Mouse (Mus musculus): ENCODE data around the gene Arntl. TPM values are rescaled to one million over a fixed set of nuclear protein-coding genes. Genes with fewer than 3 reads are reported as not detected.
A peak's percentile ranks its signal among the peaks of the same experiment; 100 is the strongest.

The Arntl gene
- polyA plus RNA-seq, 1 experiment from 2014 or later: 6.7 TPM

DNA sequence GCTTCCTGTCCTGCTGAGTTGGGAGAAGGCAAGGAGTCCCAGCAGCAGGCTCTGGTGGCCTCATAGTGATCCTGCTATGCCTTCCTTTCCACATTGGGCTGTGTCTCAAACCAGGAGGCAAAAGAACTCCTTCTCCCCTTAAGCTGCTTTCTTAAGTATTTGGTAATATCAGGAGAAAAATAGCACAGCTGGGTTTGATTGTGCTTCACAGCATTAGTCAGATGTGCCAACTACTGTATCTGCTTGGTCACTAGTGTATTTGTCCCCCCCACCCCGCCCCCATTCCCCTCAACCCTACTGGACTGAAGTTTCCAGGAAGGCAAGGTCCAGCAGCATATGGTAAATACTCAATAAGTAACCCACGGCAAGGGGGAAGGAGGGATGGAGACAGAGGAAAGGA, 19.2 kb upstream of the Arntl start:
- no peaks in the 10 kb centered on the region for H3K4me1 ChIP-seq (replicated peaks)
- no peaks in the 10 kb centered on the region for H3K9me3 ChIP-seq (replicated peaks)
- H3K36me3 ChIP-seq (replicated peaks): no peaks in the 10 kb centered on the region
- H3K27ac ChIP-seq (replicated peaks): no peak overlapping the region
- 11% methylated on average over 2 of the region's 2 CpGs for WGBS (ENCODE audit: insufficient replicate concordance)
- no peak overlapping the region for H3K4me3 ChIP-seq (replicated peaks)
- no peaks in the 10 kb centered on the region for H3K27me3 ChIP-seq
- no peak overlapping the region for H3K9ac ChIP-seq
- no peak for ATAC-seq (ENCODE audit: insufficient read depth)
- H3K4me2 ChIP-seq: no peak overlapping the region

GRCm38 (mm10) chr7:113188566-113188965, 18.7 kb upstream of the Arntl start:
- Histone ChIP-seq H3K36me3 (replicated peaks) (no peaks in the 10 kb centered on the region), H3K4me1 (replicated peaks) (no peaks in the 10 kb centered on the region), H3K4me2 (no peak overlapping the region), H3K27ac (replicated peaks) (no peak overlapping the region), H3K27me3 (no peaks in the 10 kb centered on the region), H3K9ac (no peak overlapping the region), H3K9me3 (replicated peaks) (no peaks in the 10 kb centered on the region), H3K4me3 (replicated peaks) (no peak overlapping the region)
- no peak for ATAC-seq (ENCODE audit: insufficient read depth)
- WGBS (ENCODE audit: insufficient replicate concordance): 52% methylated on average over 9 of the region's 9 CpGs

GRCm38 (mm10) chr7:113191787-113192186, 15.5 kb upstream of the Arntl start:
- Histone ChIP-seq H3K9me3 (replicated peaks) (no peaks in the 10 kb centered on the region), H3K4me1 (replicated peaks) (no peaks in the 10 kb centered on the region), H3K4me3 (replicated peaks) (no peak overlapping the region), H3K9ac (no peak overlapping the region), H3K27ac (replicated peaks) (no peak overlapping the region), H3K4me2 (no peak overlapping the region), H3K27me3 (no peaks in the 10 kb centered on the region), H3K36me3 (replicated peaks) (no peaks in the 10 kb centered on the region)
- no peak for ATAC-seq (ENCODE audit: insufficient read depth)
- WGBS (ENCODE audit: insufficient replicate concordance): 25% methylated on average over 1 of the region's 1 CpGs

DNA sequence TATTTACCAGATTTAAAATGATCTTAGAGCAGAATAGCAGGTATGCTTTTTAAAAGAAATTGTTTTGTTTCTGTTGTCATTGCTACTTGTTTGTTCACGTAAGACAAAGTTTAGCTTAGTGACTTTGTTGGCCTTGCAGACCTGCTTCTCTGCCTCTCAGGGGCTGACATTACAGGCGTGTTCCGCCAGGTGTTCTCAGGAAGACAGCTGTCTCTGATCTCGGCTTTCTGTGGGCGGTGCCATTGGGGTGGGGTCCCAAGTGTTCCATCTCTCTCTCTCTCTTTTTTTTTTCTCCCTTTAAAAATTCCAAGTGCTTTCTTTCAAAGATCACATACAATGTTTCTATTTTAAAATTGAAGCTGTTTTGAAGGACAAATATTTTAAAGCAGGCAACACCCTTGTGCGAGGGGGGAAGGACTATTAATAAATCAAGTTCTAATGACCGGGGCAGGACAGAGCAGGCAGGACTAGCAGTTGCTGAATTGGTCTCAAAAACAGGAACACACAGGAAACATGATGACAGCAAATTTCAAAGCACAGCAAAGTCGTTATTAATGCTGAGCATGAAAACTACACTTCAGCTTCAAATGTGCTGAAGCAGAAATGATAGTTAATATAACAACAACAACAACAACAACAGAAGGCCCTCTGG, 14.4 kb upstream of the Arntl start:
- no peaks in the 10 kb centered on the region for H3K9me3 ChIP-seq (replicated peaks)
- H3K27ac ChIP-seq (replicated peaks): no peak overlapping the region
- no peak overlapping the region for H3K4me2 ChIP-seq
- peaks cover 8% of the 10 kb centered on the region for H3K4me1 ChIP-seq (replicated peaks)
- no peak overlapping the region for H3K4me3 ChIP-seq (replicated peaks)
- no peak overlapping the region for H3K9ac ChIP-seq
- WGBS (ENCODE audit: insufficient replicate concordance): 24% methylated on average over 8 of the region's 8 CpGs
- H3K27me3 ChIP-seq: no peaks in the 10 kb centered on the region
- no peaks in the 10 kb centered on the region for H3K36me3 ChIP-seq (replicated peaks)
- no peak for ATAC-seq (ENCODE audit: insufficient read depth)

- no peak overlapping the region for H3K4me3 ChIP-seq (replicated peaks)
- H3K27ac ChIP-seq (replicated peaks): no peak overlapping the region
- no peaks in the 10 kb centered on the region for H3K9me3 ChIP-seq (replicated peaks)
- H3K9ac ChIP-seq: no peak overlapping the region
- no peaks in the 10 kb centered on the region for H3K36me3 ChIP-seq (replicated peaks)
- H3K27me3 ChIP-seq: no peaks in the 10 kb centered on the region
- peaks cover 8% of the 10 kb centered on the region for H3K4me1 ChIP-seq (replicated peaks)
- H3K4me2 ChIP-seq: no peak overlapping the region
- ATAC-seq (ENCODE audit: insufficient read depth): no peak
Measured at GRCm38 (mm10) chr7:113193872-113194271, 13.4 kb upstream of the Arntl start.

GRCm38 (mm10) chr7:113195271-113195670, 12.0 kb upstream of the Arntl start:
- H3K4me3 ChIP-seq (replicated peaks): no peak overlapping the region
- no peaks in the 10 kb centered on the region; the same call in 1 of the 2 replicates for H3K27me3 ChIP-seq
- H3K36me3 ChIP-seq (replicated peaks): no peaks in the 10 kb centered on the region
- H3K9me3 ChIP-seq (replicated peaks): no peaks in the 10 kb centered on the region
- H3K27ac ChIP-seq (replicated peaks): no peak overlapping the region
- H3K9ac ChIP-seq: no peak overlapping the region
- H3K4me1 ChIP-seq (replicated peaks): peaks cover 8% of the 10 kb centered on the region
- WGBS (ENCODE audit: insufficient replicate concordance): 59% methylated on average over 2 of the region's 2 CpGs
- ATAC-seq (ENCODE audit: insufficient read depth): no peak
- H3K4me2 ChIP-seq: no peak overlapping the region

- H3K9me3 ChIP-seq (replicated peaks): no peaks in the 10 kb centered on the region
- H3K4me2 ChIP-seq: no peak overlapping the region
- H3K4me1 ChIP-seq (replicated peaks): peaks cover 8% of the 10 kb centered on the region
- H3K36me3 ChIP-seq (replicated peaks): no peaks in the 10 kb centered on the region
- WGBS (ENCODE audit: insufficient replicate concordance): 53% methylated on average over 3 of the region's 3 CpGs
- no peak overlapping the region for H3K9ac ChIP-seq
- no peak overlapping the region for H3K4me3 ChIP-seq (replicated peaks)
- no peak for ATAC-seq (ENCODE audit: insufficient read depth)
- no peak overlapping the region for H3K27ac ChIP-seq (replicated peaks)
- no peaks in the 10 kb centered on the region; the same call in 1 of the 2 replicates for H3K27me3 ChIP-seq
Measured at GRCm38 (mm10) chr7:113196171-113196570, 11.1 kb upstream of the Arntl start.

GRCm38 (mm10) chr7:113197161-113197775, 10.0 kb upstream of the Arntl start:
- Histone ChIP-seq H3K9ac (no peak overlapping the region), H3K4me1 (replicated peaks) (peaks cover 8% of the 10 kb centered on the region), H3K36me3 (replicated peaks) (no peaks in the 10 kb centered on the region), H3K27ac (replicated peaks) (no peak overlapping the region), H3K9me3 (replicated peaks) (no peaks in the 10 kb centered on the region), H3K4me2 (peak overlapping the region; percentile 32; the same call in 1 of the 2 replicates), H3K4me3 (replicated peaks) (no peak overlapping the region), H3K27me3 (peaks cover under 1% of the 10 kb centered on the region; the same call in 1 of the 2 replicates)
- WGBS (ENCODE audit: insufficient replicate concordance): 12% methylated on average over 10 of the region's 10 CpGs
- ATAC-seq (ENCODE audit: insufficient read depth): no peak

DNA sequence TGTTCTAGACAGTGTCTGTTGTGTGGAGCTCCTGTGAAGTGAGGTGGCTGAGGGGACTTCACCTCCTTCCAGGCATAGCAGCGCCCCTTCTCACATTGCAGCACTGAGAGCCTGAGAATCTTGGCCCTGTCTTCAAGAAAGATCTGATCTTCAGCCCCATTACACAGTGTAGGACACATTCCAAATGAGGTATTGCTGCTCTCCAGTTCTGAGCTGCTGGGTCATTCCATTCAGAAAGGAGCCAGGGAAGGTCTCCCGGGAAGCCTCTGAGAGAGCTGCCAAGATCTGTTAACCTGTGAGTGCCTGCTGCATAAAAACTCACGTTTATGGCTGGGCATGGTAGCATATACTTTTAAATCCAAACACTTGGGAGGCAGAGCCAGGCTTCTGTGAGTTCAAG, 5.7 kb upstream of the Arntl start:
- Histone ChIP-seq H3K4me3 (replicated peaks) (no peak overlapping the region), H3K4me1 (replicated peaks) (peaks cover 8% of the 10 kb centered on the region), H3K36me3 (replicated peaks) (no peaks in the 10 kb centered on the region), H3K27ac (replicated peaks) (no peak overlapping the region), H3K9ac (no peak overlapping the region), H3K4me2 (no peak overlapping the region), H3K9me3 (replicated peaks) (no peaks in the 10 kb centered on the region), H3K27me3 (peaks cover 35% of the 10 kb centered on the region)
- WGBS (ENCODE audit: insufficient replicate concordance): 36% methylated on average over 3 of the region's 3 CpGs
- ATAC-seq (ENCODE audit: insufficient read depth): no peak

DNA sequence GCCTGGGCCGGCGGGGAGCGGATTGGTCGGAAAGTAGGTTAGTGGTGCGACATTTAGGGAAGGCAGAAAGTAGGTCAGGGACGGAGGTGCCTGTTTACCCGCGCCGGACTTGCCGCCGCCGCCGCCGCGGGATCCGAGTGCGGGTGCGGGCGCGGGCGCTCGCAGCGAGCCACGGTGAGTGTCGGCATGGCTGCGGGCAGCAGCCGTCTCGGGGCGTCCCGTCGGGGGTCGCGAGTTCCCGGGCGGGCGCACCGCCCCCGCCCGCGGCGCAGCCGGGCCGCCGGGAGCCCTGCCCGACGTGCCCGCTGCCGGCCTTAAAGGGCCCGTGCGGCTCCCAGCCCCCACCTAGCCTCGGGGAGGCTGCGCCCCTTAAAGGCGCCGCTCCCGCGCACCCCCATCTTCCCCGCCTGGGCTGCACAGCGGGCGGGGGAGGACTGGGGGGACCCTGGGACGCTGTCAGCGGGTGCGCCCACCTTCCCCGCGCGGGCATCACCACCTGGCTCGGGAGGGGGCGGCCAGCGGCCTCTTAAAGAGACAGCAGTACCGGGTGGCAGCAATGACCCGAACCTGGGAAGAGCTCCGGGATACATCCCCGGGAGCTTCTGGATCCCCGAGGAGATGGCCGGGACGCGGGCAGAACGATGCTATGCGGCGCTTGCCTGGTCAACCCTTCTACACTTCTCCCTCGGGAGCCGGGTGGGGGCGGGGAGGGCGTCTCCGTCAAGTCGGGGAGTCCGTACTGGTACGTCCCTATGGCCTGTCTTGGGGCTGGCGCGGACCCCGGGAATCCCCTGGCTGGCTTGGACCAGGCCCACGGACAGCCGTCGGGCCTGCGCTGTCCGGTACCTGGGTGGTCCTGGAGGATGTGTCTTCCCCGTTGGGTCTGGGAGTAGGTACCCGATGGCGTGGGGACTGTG, 464 bp downstream of the Arntl start:
- peaks cover 85% of the 10 kb centered on the region for H3K27me3 ChIP-seq
- under 1% methylated on average over 97 of the region's 98 CpGs for WGBS (ENCODE audit: insufficient replicate concordance)
- peak; percentile 60 for ATAC-seq (ENCODE audit: insufficient read depth)
- peak overlapping the region; percentile 63 for H3K4me3 ChIP-seq (replicated peaks)
- H3K4me2 ChIP-seq: peak overlapping the region; percentile 69
- no peaks in the 10 kb centered on the region for H3K36me3 ChIP-seq (replicated peaks)
- peak overlapping the region; percentile 48; the same call in 1 of the 2 replicates for H3K27ac ChIP-seq (replicated peaks)
- peaks cover 8% of the 10 kb centered on the region; the same call in 1 of the 2 replicates for H3K4me1 ChIP-seq (replicated peaks)
- H3K9me3 ChIP-seq (replicated peaks): no peaks in the 10 kb centered on the region
- H3K9ac ChIP-seq: peak overlapping the region; percentile 30; the same call in 1 of the 2 replicates

DNA sequence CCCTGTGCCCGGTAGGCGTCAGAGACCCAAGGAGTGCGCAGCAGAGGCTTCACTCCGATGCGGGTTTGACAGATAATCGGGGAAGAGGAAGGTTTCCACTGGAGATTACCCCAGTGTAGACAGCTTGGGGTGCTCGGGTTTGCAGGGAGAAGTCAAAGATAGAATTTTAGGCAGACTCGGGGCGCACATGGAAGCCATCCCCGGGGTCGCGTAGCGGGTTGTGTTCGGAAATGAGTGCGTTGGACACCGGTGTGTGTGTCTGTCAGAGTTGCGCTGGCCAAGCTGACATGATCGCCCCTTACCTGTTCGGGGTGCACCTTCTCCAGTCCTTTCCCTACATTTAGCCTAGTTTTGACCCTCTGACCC, 1.1 kb downstream of the Arntl start:
- Histone ChIP-seq H3K27me3 (peaks cover 82% of the 10 kb centered on the region), H3K4me1 (replicated peaks) (peaks cover 8% of the 10 kb centered on the region; the same call in 1 of the 2 replicates), H3K36me3 (replicated peaks) (no peaks in the 10 kb centered on the region), H3K4me2 (peak overlapping the region; percentile 69), H3K4me3 (replicated peaks) (peak overlapping the region; percentile 63), H3K9ac (0 out of 2 replicates have a peak overlapping the region, but pooled peaks have one; percentile 30), H3K9me3 (replicated peaks) (no peaks in the 10 kb centered on the region), H3K27ac (replicated peaks) (no peak overlapping the region)
- WGBS (ENCODE audit: insufficient replicate concordance): 2% methylated on average over 19 of the region's 19 CpGs
- ATAC-seq (ENCODE audit: insufficient read depth): no peak
